Mouse (Mus musculus): ENCODE results near the gene Gm42421.
A peak's percentile ranks its signal among the peaks of the same experiment; 100 is the strongest.

The Gm42421 gene

DNA sequence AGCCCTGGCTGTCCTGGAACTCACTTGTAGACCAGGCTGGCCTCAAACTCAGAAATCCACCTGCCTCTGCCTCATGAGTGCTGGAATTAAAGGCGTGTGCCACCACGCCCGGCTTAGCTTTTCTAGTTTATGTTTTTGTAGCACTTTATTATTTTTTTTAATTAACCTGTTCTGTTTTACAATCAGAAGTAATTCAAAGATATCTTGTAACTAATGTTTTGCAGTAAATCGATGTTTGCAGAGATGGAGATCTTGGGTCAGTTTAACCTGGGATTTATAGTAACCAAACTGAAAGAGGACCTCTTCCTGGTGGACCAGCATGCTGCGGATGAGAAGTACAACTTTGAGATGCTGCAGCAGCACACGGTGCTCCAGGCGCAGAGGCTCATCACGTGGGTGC lies at the start of gene Gm42421:
Gene Gm42421, plus strand, starts transcription at position 301 of the 400 bp plus-strand sequence.
- DNase-seq (ENCODE audit: extremely low read depth, low read depth): no peak

DNA sequence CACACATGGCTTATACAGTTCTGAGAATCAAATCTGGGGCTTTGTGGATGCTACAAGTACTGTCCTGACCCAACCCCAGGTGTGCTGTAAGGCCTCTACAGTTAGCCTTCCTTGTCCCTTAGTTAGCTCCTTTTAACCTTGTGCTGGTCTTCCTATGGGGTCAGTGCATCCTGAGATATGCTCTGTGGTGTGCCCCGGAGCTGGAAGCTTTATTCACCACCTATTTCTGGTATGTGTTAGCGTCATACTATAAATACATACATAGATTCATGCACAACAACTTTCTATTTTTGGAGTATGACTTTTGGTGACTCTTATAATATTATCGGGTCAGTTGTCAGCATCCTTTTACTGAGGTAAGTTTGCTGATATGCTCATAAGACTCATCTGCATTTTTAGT lies 42.7 kb upstream of the Gm42421 start:
- DNase-seq (ENCODE audit: extremely low read depth, low read depth): no peak

DNA sequence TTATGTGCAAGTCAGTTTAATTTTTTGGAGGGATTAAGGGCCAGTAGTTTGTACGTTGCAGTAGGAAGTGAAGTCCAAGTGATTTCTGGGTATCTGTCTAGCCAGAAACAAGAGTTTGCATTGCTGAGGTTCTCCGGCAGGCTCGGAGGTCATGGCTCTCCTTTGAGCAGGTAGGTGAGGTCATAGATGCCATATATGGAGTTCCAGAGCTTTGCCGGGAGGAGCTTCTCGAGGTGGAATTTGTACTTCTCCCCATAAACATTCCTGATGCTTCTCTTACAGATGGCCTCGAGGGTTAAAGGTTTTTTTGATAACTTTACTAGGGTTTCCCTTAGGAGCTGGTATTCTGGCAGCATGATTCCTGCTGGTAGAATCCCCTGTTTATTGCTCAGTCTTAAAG lies 37.2 kb upstream of the Gm42421 start:
- DNase-seq (ENCODE audit: extremely low read depth, low read depth): no peak

DNA sequence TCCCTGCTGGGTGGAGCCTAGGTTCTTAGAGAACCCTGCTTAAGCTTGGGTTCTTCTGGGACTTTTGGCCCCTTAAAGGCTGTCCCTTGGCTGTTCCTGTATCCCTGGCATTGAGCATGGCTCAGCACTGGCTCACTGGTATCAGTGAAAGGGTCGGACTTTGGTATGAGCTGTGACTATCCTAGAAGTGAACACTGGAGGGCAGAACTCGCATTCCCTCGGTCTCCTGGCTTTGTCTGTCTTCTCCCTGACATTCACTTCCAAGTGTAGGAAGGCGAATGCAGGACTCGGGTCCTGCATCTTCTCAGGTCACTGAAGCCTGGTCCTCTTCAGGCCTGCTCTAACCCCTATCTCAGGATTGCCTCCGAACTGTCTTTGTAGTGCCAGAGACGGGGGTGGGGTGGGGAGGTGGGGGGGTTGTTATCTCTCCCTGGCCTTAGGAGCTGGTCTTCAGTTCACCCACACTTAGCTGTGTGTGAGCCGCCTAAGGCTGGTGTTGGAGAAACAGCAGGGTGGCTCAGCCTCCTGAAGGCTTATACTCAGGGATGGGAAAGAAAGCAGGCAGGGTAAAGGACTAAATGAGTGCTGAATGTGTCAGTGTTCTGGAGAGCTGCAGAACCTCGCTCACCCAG lies 35.6 kb upstream of the Gm42421 start:
- DNase-seq (ENCODE audit: extremely low read depth, low read depth): no peak

DNA sequence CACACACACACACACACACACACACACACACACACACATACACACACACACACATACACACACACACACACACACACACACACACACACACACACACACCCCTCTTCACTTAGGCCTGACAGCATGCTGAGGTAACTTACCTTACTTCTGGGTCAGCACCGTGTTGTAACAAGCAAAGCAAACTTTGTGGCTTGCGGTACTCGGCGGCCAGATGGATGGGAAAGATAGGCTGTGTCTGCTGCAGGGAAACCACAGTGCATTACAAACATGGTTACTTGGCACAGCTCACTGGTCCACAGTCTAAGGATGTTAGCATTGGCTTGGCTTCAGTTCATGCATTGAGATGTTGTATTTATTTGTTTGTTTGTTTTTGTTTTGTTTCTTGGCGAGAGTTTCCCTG lies 34.6 kb upstream of the Gm42421 start:
- peak; percentile 83 for DNase-seq (ENCODE audit: extremely low read depth, low read depth)

DNA sequence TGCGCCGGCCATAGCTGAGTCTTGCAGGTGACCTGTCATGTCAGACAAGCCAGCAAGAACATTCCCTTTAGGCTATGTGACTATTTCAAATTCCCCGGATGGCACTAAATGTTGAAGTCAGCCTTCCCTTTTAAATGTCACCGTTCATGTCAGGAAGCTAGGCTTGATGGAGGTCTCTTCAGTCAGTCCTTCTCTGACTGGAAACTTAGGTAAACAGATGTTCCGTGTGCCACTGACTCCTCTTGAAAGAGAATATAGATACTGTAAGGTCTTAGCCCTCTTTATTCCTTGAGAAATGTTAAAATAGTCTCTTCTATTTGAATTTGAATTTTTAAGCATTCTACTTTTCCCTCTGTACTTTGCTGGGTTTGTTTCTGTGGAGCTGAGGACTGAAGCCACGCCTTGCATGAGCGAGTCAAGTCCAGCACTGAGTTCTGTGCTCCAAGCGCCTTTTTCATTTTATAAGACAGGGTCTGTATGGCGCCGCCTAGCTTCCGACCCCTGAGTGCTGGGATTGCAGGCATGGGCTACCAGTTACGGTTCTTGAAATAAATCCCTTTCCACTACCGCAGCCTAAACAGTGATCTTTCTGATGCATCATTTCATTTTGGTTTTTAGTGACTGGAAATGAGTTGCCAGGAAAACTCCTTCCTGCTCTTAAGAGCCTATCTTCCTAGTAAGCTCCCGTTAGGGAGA lies 30.2 kb upstream of the Gm42421 start, which contains the start of gene Ankrd61:
Gene Ankrd61, minus strand, starts transcription at position 51 of the 696 bp plus-strand sequence.
- DNase-seq (ENCODE audit: extremely low read depth, low read depth): no peak

DNA sequence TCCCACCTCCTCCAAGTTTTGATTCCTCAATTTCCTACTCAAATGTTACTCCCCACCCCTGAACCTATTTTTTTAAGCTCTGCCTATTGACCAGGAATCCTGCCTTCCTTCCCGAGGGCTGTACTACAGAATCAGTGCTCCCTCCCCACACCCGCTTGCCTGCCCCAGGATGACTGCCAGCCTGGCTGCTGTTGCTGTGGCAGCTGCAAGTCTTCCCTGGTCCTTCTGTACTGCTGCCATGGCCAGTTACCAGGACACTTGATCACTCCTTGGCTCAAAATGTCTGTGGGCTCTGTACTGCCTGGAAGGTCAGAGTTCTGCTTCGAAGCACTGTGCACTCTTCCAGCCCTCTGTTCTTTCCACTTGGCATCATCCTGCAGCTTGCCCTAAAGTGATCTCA lies 25.9 kb upstream of the Gm42421 start:
- no peak for DNase-seq (ENCODE audit: extremely low read depth, low read depth)

DNA sequence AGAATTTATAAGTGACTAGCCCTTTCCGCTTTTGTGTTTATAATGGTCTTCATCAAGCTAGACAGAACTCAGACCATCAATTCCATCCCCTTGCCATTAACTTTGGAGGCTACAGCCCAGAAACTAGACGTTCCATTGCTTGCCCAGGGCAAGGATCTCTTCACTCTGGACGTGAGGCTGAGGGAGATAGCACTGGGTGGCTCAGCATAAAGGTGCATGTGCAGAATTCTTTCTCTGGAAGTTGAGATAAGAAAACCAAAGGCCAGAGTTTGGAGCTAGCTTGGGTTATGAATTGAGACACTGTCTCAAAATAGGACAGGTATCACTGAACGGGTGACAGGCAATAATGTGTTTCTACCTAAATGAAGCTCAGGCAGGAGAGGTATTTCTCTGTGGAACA lies 24.2 kb upstream of the Gm42421 start:
- no peak for DNase-seq (ENCODE audit: extremely low read depth, low read depth)

DNA sequence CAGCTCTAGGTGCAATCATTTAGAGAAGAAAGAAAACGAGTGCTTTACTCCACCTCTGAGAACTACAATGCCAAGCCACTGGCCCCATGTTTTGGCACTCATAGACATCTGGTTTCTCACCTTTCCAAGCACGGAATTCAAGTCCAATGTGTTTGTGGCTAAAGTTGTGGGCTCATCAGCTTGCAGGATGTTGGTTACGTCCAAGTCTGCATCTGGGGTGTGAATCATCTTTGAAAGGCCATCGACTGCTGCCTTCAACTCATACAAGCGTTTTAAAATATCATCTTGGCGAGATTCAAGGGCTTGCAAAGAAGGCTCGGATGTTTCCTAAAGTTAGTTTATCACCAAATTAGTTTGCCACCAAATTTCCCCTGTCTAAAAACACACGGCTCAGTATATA lies 21.5 kb upstream of the Gm42421 start:
- DNase-seq (ENCODE audit: extremely low read depth, low read depth): no peak

DNA sequence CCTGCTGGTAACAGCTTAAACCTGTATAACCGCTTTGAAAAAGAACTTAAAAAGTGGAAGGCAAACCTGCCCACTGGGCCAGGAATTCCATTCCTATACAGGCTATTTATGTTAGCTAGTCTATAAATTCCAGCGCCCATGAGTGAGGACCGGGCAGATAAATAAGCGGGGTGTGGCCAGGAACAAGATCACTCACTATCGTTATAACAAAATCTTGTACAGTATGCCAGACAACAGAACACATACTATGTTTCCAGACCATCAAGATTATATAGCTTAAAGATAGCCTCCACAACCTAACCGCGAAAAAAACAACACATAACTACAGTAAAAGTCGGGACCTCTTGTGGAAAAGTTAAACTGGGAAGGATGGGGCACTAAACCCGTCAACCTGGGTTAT lies 19.0 kb upstream of the Gm42421 start:
- DNase-seq (ENCODE audit: extremely low read depth, low read depth): peak; percentile 25

DNA sequence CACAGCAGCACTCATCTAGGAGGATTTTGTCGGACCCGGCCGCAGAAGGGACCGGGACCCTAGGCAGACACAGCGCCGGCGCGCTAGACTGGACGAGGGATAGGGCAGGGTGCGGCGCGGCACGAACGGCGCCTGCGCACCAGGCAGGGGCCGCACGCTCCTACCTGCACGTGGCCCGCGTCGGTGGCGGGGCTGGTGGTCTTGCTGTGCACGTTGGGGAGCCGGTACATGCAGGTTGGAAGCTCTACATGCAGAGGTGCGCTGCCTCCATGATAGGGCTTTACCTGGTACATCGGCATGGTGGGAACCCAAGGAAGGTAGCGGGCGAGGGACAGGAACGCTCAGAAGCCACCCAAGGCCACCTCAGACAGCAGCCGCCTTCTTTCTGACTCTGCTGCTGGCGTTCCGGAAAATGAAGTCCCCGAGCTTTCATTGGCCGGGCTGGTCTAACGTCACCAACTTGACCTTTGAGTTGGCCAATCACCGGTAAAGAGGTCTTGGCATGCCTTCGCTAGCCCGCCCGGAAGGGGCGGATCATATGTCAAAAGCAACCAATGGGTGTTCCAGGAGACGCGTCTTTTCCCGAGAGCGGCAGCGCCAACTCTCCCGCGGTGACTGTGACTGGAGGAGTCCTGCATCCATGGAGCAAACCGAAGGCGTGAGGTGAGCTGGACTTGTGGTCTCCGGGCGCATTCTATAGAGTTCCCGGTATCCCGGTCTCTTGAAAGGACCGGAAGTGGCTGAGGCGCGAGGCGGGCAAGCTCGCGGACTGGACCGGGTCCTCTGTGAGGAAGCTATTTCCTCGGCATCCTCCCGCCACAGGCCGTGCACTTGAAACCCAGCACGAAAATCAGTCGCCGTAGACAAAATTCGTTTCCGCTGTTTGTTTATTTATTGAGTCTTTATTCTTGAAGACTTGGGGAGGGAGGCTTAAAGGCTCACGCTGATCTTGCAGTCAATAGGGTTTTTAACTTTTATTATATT lies 18.3 kb upstream of the Gm42421 start, which contains the start of the genes Aimp2 and Pms2:
Gene Aimp2, minus strand, starts transcription at position 431 of the 984 bp plus-strand sequence.
Gene Pms2, plus strand, starts transcription at position 548 of the 984 bp plus-strand sequence.
- peak; percentile 97 for DNase-seq (ENCODE audit: extremely low read depth, low read depth)

DNA sequence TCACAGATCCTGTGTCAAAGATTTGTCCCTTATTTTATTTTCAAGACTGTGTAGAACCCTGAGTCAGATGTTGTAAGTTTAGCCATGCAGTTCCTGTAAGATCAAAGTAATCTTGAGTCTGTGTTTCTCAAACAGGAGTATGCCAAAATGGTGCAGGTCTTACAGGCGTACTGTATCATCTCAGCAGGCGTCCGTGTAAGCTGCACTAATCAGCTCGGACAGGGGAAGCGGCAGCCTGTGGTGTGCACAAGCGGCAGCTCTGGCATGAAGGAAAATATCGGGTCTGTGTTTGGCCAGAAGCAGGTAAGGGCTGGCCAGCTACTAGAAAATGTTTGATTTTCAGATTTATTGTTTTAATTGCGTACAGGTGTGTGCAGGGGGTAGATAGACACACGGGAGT lies 11.8 kb upstream of the Gm42421 start:
- DNase-seq (ENCODE audit: extremely low read depth, low read depth): no peak

DNA sequence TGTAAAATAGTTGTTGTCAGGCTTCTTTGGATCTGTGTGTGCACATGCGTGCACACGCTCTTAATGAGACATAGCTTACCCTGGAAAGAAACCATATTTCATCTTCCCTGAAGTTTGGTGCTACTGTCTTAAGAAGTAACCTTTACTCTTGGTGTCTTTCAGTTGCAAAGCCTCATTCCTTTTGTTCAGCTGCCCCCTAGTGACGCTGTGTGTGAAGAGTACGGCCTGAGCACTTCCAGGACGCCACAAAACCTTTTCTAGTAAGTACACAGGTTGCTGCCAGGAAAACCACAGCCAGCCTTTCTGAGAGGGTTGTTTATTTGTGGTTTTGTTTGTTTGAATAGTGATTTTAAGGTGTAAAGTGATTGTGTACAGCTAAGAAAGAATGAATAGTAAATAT lies 10.6 kb upstream of the Gm42421 start:
- DNase-seq (ENCODE audit: extremely low read depth, low read depth): peak; percentile 36

DNA sequence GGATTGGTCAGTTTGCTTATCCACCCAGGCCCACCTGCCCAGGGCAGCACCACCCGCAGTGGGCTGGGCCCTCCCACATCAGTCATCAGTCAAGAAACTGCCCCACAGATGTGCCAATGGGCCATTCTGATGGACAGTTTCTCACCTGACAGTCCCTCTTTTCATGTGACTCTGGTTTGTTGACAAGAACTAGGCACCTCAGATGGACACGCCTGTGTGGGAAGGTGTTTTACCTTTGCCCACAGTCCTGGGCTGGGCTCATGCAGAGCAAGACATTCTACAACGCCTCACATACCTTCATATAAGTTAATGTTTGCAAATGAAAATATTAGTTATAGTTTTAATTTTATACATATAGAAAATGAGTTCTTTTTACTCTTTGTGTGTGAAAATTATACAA lies 9.9 kb upstream of the Gm42421 start:
- DNase-seq (ENCODE audit: extremely low read depth, low read depth): no peak

DNA sequence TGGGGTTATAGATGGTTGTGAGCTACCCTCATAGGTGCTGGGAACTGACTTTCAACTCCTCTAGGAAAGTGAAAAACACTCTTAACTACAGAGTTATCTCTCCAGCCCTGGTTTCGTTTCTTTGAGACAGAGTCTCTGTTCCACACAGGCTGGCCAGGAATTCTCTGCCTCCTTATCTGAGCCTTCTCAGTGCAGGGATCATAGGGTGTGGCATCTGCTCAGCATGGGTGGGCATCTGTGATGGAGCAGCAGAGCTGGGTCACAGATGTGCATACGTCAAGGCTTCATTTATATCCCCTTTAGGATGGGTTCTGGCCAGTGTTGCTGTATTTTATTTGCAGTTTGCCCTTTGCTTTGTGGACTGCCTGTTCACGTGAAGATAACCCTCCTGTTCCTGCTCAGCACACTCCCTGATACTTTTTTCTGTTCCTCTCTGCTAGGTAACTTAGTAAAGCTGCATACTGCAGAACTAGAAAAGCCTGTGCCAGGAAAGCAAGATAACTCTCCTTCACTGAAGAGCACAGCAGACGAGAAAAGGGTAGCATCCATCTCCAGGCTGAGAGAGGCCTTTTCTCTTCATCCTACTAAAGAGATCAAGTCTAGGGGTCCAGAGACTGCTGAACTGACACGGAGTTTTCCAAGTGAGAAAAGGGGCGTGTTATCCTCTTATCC lies 3.1 kb upstream of the Gm42421 start:
- no peak for DNase-seq (ENCODE audit: extremely low read depth, low read depth)

DNA sequence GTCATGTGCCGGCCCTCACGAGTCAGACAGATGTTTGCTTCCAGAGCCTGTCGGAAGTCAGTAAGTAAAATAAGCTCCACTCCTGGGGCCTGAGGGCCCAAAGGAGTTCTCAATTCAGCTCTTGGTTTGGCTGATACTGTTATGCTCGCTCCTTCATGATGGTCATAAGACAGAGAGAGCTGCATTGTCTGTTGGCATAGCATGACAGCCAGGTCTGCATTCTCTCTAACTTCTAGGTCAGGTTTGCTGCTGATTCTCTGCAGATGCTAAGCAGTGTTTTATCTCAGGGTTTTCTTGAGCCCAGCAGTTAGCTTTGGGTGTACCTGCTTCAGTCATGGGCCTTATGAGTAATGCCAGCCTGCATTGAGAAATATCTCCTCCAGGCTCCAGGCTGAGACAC lies 1.3 kb downstream of the Gm42421 start:
- no peak for DNase-seq (ENCODE audit: extremely low read depth, low read depth)

DNA sequence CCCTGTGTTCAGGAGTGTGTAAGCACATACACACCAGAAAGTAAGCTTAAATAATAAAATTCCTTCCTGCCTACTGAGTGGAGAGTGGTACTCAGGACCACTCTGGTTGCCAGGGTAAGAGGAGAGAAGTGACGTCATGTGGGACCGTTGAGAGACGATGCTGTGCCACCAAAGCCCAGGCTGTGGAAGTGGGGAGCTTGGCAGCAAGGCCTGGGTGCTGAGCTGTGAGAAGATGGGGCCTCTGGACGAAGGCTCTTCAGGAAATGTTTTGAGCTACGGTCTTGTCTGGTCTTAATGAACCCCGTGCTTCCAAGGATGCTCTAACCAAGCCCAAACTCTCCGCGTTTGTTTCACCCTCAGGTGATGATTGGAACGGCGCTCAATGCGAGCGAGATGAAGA lies 2.7 kb downstream of the Gm42421 start:
- DNase-seq (ENCODE audit: extremely low read depth, low read depth): no peak

DNA sequence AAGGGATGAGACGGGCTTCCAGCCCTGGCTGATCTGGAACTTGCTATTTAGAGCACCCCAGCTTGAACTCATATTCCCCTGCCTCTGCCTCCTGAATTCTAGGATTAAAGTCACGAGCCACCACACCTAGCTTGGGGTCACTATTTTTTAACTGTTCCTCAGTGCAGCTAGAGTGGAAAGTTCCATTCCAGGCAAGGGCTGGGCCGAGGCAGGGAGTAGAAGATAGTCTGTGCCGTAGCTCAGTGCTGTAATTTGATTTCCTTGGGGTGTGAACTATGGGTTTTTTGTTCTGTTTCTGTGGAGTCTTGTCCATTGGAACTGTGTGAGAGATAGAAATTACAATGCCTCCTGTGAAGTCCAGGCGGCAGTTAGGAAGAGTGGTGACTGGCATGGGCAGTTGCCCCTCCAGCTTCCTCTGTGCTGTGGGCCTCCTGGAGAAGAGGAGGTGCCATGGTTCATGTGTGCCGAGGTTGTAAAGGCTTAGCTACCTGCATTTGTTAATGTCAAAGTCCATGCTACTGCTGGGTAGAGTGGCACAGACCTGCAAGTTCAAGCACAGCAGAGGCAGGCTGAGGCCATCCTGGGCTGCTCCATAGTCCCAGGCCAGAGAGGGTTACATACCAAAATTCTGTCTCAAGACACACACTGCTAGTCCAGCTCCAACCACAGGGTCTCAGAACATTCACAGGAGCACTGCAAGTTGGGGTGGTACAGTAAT lies 4.0 kb downstream of the Gm42421 start:
- DNase-seq (ENCODE audit: extremely low read depth, low read depth): no peak

DNA sequence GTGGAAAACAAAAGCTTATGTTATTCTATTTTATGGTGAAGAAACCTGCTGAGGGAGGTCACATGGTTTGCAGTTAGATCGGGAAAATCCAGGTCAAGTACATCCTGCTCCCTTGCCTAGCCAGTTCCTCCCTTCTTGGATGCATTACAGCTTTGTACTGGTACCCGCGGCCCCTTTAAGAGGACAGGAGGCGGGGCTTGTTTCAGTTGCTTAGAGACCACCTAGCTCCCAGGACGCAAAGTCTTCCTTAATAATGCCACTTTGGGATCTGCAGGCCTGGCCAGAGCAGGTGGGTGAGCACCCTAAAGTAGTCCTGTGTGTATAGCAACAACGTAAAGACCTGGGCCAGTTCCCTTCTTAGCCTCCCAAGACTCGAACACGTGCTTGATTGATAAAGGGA lies 4.9 kb downstream of the Gm42421 start, which contains the start of gene Rsph10b:
Gene Rsph10b, plus strand, starts transcription at position 205 of the 400 bp plus-strand sequence.
- DNase-seq (ENCODE audit: extremely low read depth, low read depth): no peak

DNA sequence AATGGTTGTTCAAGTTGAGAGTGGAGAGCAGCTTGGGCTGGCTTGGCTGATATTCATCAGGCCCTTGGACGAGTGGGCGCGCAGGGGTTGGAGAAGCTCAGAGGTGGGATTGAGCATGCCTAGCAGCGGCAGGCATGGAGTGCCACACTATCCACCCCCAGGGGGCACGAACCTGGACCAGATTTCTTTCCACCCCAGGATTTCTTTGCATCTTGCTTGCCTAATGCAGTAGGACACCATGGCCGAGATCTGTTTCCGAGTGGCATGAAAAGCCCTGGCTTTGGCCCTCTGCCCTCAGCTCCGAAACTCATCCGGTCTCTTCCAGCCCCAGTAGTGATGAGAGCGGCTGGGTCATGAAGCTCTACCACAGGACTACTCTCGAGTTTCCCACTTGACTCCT lies 5.4 kb downstream of the Gm42421 start:
- no peak for DNase-seq (ENCODE audit: extremely low read depth, low read depth)

DNA sequence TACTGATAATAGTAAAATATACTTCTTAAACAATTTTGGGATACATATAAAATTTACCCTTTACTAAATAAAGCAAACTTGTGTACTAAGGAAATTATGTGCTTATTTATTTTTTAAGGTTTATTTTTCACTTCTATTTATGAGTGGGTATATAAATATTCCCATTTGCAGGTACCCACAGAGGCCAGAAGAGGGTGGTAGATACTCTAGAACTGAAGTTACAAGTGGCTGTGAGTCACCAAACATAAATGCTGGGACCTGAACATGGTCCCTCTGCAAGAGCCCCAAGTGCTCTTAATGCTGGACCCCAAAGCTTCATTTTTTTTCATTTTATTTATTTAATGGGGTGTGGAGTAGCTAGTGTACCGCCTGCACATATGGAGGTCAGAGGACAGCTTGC lies 5.9 kb downstream of the Gm42421 start:
- DNase-seq (ENCODE audit: extremely low read depth, low read depth): no peak
